Mouse (Mus musculus): Measurements from ENCODE around the gene Slx1b. TPM values are rescaled to one million over a fixed set of nuclear protein-coding genes. Genes with fewer than 3 reads are reported as not detected.
A peak's percentile ranks its signal among the peaks of the same experiment; 100 is the strongest.

The Slx1b gene
- total and polyA plus RNA-seq, 2 experiments from 2014 or later: 10.1 to 17.9 TPM

DNA sequence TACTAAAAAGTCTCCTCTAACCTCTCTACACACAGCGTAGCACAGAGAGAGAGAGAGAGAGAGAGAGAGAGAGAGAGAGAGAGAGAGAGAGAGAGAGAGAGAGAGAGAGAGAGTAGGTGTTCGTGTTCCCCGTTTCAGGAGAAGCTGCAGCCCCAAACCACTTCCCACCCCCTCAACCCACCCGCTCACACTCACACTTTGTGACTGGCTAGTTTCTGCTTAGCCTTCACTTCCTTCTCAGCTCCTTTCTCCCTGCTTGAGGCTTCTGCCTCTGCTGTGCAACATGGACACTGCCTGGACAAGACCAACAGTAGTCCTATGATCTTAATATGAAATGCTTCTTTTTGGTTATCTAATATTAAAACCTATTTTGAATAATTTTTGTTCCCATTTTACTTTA, 14.7 kb upstream of the Slx1b start:
- Histone ChIP-seq H3K4me1 (ENCODE audit: insufficient read depth) (no peaks in the 10 kb centered on the region), H3K9ac (no peak overlapping the region), H3K9me3 (ENCODE audit: low read length) (no peaks in the 10 kb centered on the region), H3K4me2 (ENCODE audit: low read depth) (no peak overlapping the region), H3K4me3 (ENCODE audit: low read depth, low read length) (no peak overlapping the region), H3K27ac (ENCODE audit: low read depth, low read length) (no peak overlapping the region), H3K27me3 (ENCODE audit: insufficient read depth, low read length) (no peaks in the 10 kb centered on the region), H3K36me3 (ENCODE audit: insufficient read depth) (no peaks in the 10 kb centered on the region)
- TF ChIP-seq CTCF (IDR thresholded peaks at IDR 0.05; ENCODE audit: low read depth): no peak
- no peak for ATAC-seq
- DNase-seq: no peak
- 70% methylated on average over 4 of the region's 4 CpGs for WGBS

DNA sequence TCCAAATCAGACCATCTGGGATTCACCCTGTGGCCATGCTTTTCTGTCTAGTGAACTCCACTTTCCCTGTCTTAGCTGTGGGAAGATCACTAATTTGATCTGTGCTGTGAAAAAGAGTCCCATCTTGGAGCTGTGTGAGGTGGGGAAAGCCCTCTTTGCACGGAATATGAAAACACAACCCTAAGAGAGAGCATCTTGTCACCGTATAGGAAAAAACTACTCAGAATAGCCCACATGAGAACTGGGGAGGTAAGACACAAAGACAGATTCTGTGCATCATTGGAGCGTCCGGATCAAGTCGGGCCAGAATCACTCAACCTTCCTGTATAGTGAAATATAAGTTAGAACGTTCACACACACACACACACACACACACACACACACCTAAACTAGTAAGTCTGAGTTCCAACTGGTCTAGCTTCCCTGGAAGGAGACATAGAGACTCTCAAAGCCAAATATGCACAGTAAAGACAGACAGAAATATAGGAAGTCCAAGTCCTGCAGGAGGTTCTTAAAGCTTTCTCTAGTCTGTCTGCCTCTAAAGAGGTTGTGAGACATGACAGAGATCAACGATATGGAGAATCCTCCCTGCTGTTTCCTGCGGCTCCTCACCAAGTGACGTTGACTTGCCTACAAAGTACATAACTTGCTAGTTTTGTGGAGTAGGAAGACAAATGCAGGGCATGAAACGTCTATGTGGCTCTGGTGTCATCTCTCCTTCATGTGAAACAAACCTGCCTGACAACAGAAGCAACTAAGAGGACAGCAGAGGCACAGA, 12.8 kb upstream of the Slx1b start:
- Histone ChIP-seq H3K27ac (ENCODE audit: low read depth, low read length) (no peak overlapping the region), H3K4me3 (ENCODE audit: low read depth, low read length) (no peak overlapping the region), H3K9ac (no peak overlapping the region), H3K9me3 (ENCODE audit: low read length) (no peaks in the 10 kb centered on the region), H3K36me3 (ENCODE audit: insufficient read depth) (no peaks in the 10 kb centered on the region), H3K27me3 (ENCODE audit: insufficient read depth, low read length) (no peaks in the 10 kb centered on the region), H3K4me1 (ENCODE audit: insufficient read depth) (0 out of 2 replicates have a peak, but pooled peaks cover 3% of the 10 kb centered on the region), H3K4me2 (ENCODE audit: low read depth) (no peak overlapping the region)
- 87% methylated on average over 10 of the region's 10 CpGs for WGBS
- TF ChIP-seq CTCF (IDR thresholded peaks at IDR 0.05; ENCODE audit: low read depth): no peak
- DNase-seq (no peak), ATAC-seq (no peak)

- TF ChIP-seq CTCF (IDR thresholded peaks at IDR 0.05; ENCODE audit: low read depth): no peak
- no peak for DNase-seq
- Histone ChIP-seq H3K9me3 (ENCODE audit: low read length) (no peaks in the 10 kb centered on the region), H3K36me3 (ENCODE audit: insufficient read depth) (no peaks in the 10 kb centered on the region), H3K4me2 (ENCODE audit: low read depth) (no peak within 1 kb of the TSS), H3K4me3 (ENCODE audit: low read depth, low read length) (no peak within 1 kb of the TSS), H3K4me1 (ENCODE audit: insufficient read depth) (0 out of 2 replicates have a peak, but pooled peaks cover 6% of the 10 kb centered on the region), H3K9ac (no peak within 1 kb of the TSS), H3K27me3 (ENCODE audit: insufficient read depth, low read length) (no peaks in the 10 kb centered on the region), H3K27ac (ENCODE audit: low read depth, low read length) (no peak within 1 kb of the TSS)
- no peak for ATAC-seq
- 93% methylated on average over 19 of the region's 19 CpGs for WGBS
These were observed 12.0 kb upstream of the Slx1b start, which contains the start of gene Coro1a for GRCm38 (mm10) chr7:126707442-126708174. Gene Coro1a (minus strand): TSS chr7:126707787.

GRCm38 (mm10) chr7:126704121-126704980, 8.8 kb upstream of the Slx1b start:
- Histone ChIP-seq H3K4me1 (ENCODE audit: insufficient read depth) (peaks cover 13% of the 10 kb centered on the region; the same call in 1 of the 2 replicates), H3K9me3 (ENCODE audit: low read length) (no peaks in the 10 kb centered on the region), H3K4me3 (ENCODE audit: low read depth, low read length) (peak overlapping the region; percentile 81), H3K27ac (ENCODE audit: low read depth, low read length) (peak overlapping the region; percentile 92), H3K9ac (peak overlapping the region; percentile 89), H3K36me3 (ENCODE audit: insufficient read depth) (peaks cover 12% of the 10 kb centered on the region), H3K27me3 (ENCODE audit: insufficient read depth, low read length) (no peaks in the 10 kb centered on the region), H3K4me2 (ENCODE audit: low read depth) (peak overlapping the region; percentile 66)
- DNase-seq: peak; percentile 89
- WGBS: 3% methylated on average over 39 of the region's 39 CpGs
- peak; percentile 92 for ATAC-seq
- TF ChIP-seq CTCF (IDR thresholded peaks at IDR 0.05; ENCODE audit: low read depth): peak; percentile 39; the same call in 1 of the 2 replicates

DNA sequence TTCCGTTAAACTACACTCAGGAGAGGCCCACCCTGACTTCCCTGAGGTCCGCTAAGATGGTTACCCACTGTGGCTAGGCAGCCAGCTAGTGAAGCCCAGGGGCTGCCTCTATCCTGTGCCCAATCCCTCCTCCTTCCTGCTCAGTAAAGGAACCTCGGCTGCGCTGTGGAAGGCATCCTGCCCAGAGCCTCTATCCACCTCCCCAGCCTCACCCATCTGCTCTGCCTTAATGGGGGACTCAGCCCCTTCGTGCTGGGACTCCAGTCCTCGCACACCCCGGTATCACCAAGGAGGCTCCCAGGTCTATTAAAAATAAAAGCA, 8.1 kb upstream of the Slx1b start:
- Histone ChIP-seq H3K4me1 (ENCODE audit: insufficient read depth) (peaks cover 13% of the 10 kb centered on the region; the same call in 1 of the 2 replicates), H3K27me3 (ENCODE audit: insufficient read depth, low read length) (no peaks in the 10 kb centered on the region), H3K36me3 (ENCODE audit: insufficient read depth) (peaks cover 19% of the 10 kb centered on the region), H3K4me3 (ENCODE audit: low read depth, low read length) (peak overlapping the region; percentile 81), H3K27ac (ENCODE audit: low read depth, low read length) (peak overlapping the region; percentile 92; the same call in 1 of the 2 replicates), H3K4me2 (ENCODE audit: low read depth) (peak overlapping the region; percentile 66), H3K9me3 (ENCODE audit: low read length) (no peaks in the 10 kb centered on the region), H3K9ac (peak overlapping the region; percentile 89)
- no peak for TF ChIP-seq CTCF (IDR thresholded peaks at IDR 0.05; ENCODE audit: low read depth)
- peak; percentile 47 for DNase-seq
- ATAC-seq: peak; percentile 19
- 7% methylated on average over 7 of the region's 7 CpGs for WGBS

DNA sequence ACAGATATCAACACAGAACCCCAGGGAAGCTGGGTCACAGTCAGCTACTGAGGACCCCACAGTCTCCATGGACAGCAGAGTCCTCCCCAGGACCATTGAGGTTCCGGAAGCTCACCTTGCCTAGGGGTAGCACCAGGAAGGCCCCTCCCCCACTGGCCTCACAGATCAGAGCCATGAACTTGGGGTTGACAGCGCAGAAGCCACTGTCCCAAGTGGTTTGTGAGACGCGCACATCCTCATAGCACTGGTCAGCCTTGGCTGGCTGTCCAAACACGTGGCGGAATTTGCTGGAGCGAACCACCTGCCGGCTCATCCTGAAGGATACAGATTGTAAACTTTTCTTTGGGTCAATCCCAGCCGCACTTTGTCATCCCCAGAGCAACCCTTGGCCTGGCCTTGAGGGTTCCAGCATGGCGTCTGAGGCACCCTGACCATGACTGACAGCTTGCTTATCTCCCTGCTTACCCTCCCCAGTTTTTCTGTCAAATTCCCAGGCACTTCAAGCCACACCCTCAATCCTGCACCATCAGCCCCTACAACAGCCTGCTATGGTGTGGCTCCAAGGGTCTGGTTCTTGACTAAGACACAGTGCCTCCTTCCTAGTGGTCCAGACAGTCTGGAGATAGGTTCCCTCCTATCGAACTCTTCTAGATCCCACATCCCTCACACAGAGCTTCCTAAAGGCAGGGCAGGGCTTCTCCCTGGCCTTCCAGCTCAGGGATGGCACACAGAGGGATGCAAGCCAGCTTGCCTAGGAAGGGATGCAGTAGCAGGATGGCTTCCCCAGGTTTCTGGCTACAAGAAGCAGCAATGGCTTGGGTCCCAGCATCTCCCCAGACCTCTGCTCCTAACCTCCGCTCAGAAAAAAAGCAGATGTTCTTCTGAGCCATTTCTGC, 7.5 kb upstream of the Slx1b start:
- DNase-seq: peak; percentile 24
- Histone ChIP-seq H3K9me3 (ENCODE audit: low read length) (no peaks in the 10 kb centered on the region), H3K36me3 (ENCODE audit: insufficient read depth) (peaks cover 21% of the 10 kb centered on the region), H3K4me1 (ENCODE audit: insufficient read depth) (peaks cover 13% of the 10 kb centered on the region; the same call in 1 of the 2 replicates), H3K9ac (peak overlapping the region; percentile 89), H3K27ac (ENCODE audit: low read depth, low read length) (peak overlapping the region; percentile 92; the same call in 1 of the 2 replicates), H3K4me2 (ENCODE audit: low read depth) (peak overlapping the region; percentile 66), H3K27me3 (ENCODE audit: insufficient read depth, low read length) (no peaks in the 10 kb centered on the region), H3K4me3 (ENCODE audit: low read depth, low read length) (peak overlapping the region; percentile 81)
- no peak for ATAC-seq
- 81% methylated on average over 12 of the region's 12 CpGs for WGBS
- no peak for TF ChIP-seq CTCF (IDR thresholded peaks at IDR 0.05; ENCODE audit: low read depth)
